Mouse (Mus musculus) G1E-ER4 (cell line): ENCODE measurements around the gene Hoxa6. TPM values are rescaled to one million over a fixed set of nuclear protein-coding genes. Genes with fewer than 3 reads are reported as not detected.

Experiments
- GATA1 ChIP-seq: IDR thresholded peaks from one replicate; pipeline ENCODE4 v1.8.0; 2012; ENCODE audit warnings: low read length, inconsistent platforms
- polyA plus RNA-seq: library from polyadenylated mRNA; stranded (reverse); fragments of >175 nt; gene quantifications from 2 replicates; pipeline ENCODE4 v1.2.3, GENCODE M21; 2012

Gene Hoxa6
- polyA plus RNA-seq, 1 experiment: not detected

- TF ChIP-seq GATA1: no peak
Measured at GRCm38 (mm10) chr6:52233546-52234427, 25.3 kb upstream of the Hoxa6 start.

GRCm38 (mm10) chr6:52232984-52233545 is 24.5 kb upstream of the Hoxa6 start:
- no peak for TF ChIP-seq GATA1

- TF ChIP-seq GATA1: no peak
Measured at GRCm38 (mm10) chr6:52232568-52232965, 24.0 kb upstream of the Hoxa6 start.

GRCm38 (mm10) chr6:52231885-52232567 is 23.5 kb upstream of the Hoxa6 start:
- no peak for TF ChIP-seq GATA1

GRCm38 (mm10) chr6:52230516-52231165 is 22.1 kb upstream of the Hoxa6 start, which contains the start of gene Hoxa9:
Gene Hoxa9 (minus strand): TSS chr6:52231089.
- no peak for TF ChIP-seq GATA1

GRCm38 (mm10) chr6:52229558-52230416 is 21.3 kb upstream of the Hoxa6 start:
- no peak for TF ChIP-seq GATA1

- no peak for TF ChIP-seq GATA1
Measured at GRCm38 (mm10) chr6:52228475-52229465, 20.2 kb upstream of the Hoxa6 start.

- no peak for TF ChIP-seq GATA1
Measured at GRCm38 (mm10) chr6:52227470-52228222, 19.1 kb upstream of the Hoxa6 start.

GRCm38 (mm10) chr6:52226569-52227257 is 18.2 kb upstream of the Hoxa6 start:
- no peak for TF ChIP-seq GATA1

- no peak for TF ChIP-seq GATA1
Measured at GRCm38 (mm10) chr6:52225612-52226568, 17.4 kb upstream of the Hoxa6 start.
